Mouse (Mus musculus) left cerebral cortex, postnatal 36 days (tissue): Measurements from ENCODE around the gene Olfr649. TPM values are rescaled to one million over a fixed set of nuclear protein-coding genes. Genes with fewer than 3 reads are reported as not detected.

Experiments
- DNase-seq, 2 experiments: peaks; one replicate each; pipeline ENCODE4 v3.0.0; 2021 to 2022; ENCODE audit warnings: low spot score in 2 of 2, mixed read lengths in 1 of 2
- intact Hi-C: fragments of 180-260 bp; cut with DNase I; formaldehyde crosslinking; loops from one replicate; pipeline ENCODE4 v1.15.1; 2025
- total RNA-seq, 2 experiments: library from RNA; stranded (reverse); gene quantifications; 2 replicates each; pipeline ENCODE4 v1.2.3; 2021

The Olfr649 gene
- not detected for total RNA-seq

GRCm38 (mm10) chr7:104195885-104196284 is at the start of gene Olfr649:
Gene Olfr649, minus strand, starts transcription at chr7:104195985.
- DNase-seq = no peak
- intact Hi-C loops = no loop called here

- intact Hi-C loops = no loop called here
- no peak for DNase-seq
These were observed 48.7 kb upstream of the Olfr649 start, which contains the start of gene Trim34a for GRCm38 (mm10) chr7:104244287-104245181. Gene Trim34a, plus strand, starts transcription at chr7:104244457.

- no peak for DNase-seq
- intact Hi-C loops = no loop called here
These were observed 47.8 kb upstream of the Olfr649 start for GRCm38 (mm10) chr7:104243616-104244015.

GRCm38 (mm10) chr7:104240857-104241256 is 45.1 kb upstream of the Olfr649 start:
- intact Hi-C loops = no loop called here
- DNase-seq = no peak

GRCm38 (mm10) chr7:104231203-104231602 is 35.4 kb upstream of the Olfr649 start:
- no peak for DNase-seq
- intact Hi-C loops = no loop called here

- intact Hi-C loops = no loop called here
- DNase-seq = peak in 1 of 2 experiments; percentile 5
These were observed 23.1 kb upstream of the Olfr649 start, which contains the start of gene Trim6 for GRCm38 (mm10) chr7:104218701-104219569. Gene Trim6, plus strand, starts transcription at chr7:104218793.

- intact Hi-C loops = no loop called here
- DNase-seq = no peak
These were observed 22.1 kb upstream of the Olfr649 start for GRCm38 (mm10) chr7:104217881-104218280.

- intact Hi-C loops = no loop called here
- DNase-seq = no peak
These were observed 20.3 kb upstream of the Olfr649 start for GRCm38 (mm10) chr7:104216011-104216535.

GRCm38 (mm10) chr7:104206197-104206596 is 10.4 kb upstream of the Olfr649 start:
- DNase-seq = no peak
- intact Hi-C loops = no loop called here

GRCm38 (mm10) chr7:104199822-104200221 is 4.0 kb upstream of the Olfr649 start:
- intact Hi-C loops = no loop called here
- peak; percentile 20 to 29 for DNase-seq

- intact Hi-C loops = no loop called here
- DNase-seq = no peak
These were observed 4.5 kb downstream of the Olfr649 start for GRCm38 (mm10) chr7:104191275-104191674.

GRCm38 (mm10) chr7:104183292-104183691 is 12.5 kb downstream of the Olfr649 start, which contains the start of gene Olfr648:
Gene Olfr648, minus strand, starts transcription at chr7:104183392.
- intact Hi-C loops = no loop called here
- DNase-seq = no peak

GRCm38 (mm10) chr7:104179074-104179473 is 16.7 kb downstream of the Olfr649 start:
- no peak for DNase-seq
- intact Hi-C loops = no loop called here

- intact Hi-C loops = no loop called here
- no peak for DNase-seq
These were observed 17.2 kb downstream of the Olfr649 start for GRCm38 (mm10) chr7:104178422-104179054.

GRCm38 (mm10) chr7:104175085-104175484 is 20.7 kb downstream of the Olfr649 start:
- intact Hi-C loops = no loop called here
- no peak for DNase-seq

GRCm38 (mm10) chr7:104169634-104170204 is 26.1 kb downstream of the Olfr649 start:
- no peak for DNase-seq
- intact Hi-C loops = no loop called here

- no peak for DNase-seq
- intact Hi-C loops = no loop called here
These were observed 28.7 kb downstream of the Olfr649 start for GRCm38 (mm10) chr7:104167105-104167504.

GRCm38 (mm10) chr7:104150456-104150855 is 45.3 kb downstream of the Olfr649 start, which contains the start of gene Ubqlnl:
Gene Ubqlnl, minus strand, starts transcription at chr7:104150556.
- intact Hi-C loops = no loop called here
- no peak for DNase-seq

GRCm38 (mm10) chr7:104143179-104143578 is 52.6 kb downstream of the Olfr649 start, which contains the start of gene Ubqln3:
Gene Ubqln3, minus strand, starts transcription at chr7:104143279.
- no peak for DNase-seq
- intact Hi-C loops = no loop called here
